Mouse (Mus musculus): ENCODE data around the gene Ptprm.

DNA sequence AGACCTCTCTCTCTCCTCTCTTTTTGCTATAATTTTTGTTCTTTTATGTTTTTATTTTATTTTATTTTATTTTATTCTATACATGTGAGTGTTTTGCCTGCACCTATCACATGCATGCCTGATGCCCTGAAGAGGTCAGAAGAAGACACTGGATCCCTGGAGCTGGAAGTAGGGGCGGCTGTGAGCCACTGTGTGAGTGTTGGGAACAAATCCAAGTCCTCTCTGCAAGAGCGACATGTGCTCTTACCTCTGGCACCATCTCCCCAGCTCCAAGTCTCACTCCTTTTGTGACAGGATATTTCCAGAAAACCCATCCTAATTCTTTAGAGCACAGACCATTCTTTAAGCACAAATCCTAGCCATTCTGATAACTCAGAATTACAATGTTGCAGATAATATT lies 372.6 kb downstream of the Ptprm start:
- no peak for TF ChIP-seq E2F4 (IDR thresholded peaks at IDR 0.05; ENCODE audit: borderline replicate concordance, low read depth, low read length)
- no peak for TF ChIP-seq USF2 (IDR thresholded peaks at IDR 0.05; ENCODE audit: borderline replicate concordance in 1 of 2, insufficient read depth in 1 of 2, low read depth in 1 of 2, low read length in 2 of 2)
- no peak for TF ChIP-seq MAX (IDR thresholded peaks at IDR 0.05; ENCODE audit: low read length)
- TF ChIP-seq CTCF (IDR thresholded peaks at IDR 0.05 in 2 of 3, conservative IDR thresholded peaks at IDR 0.05 in 1 of 3; ENCODE audit: control insufficient read depth in 1 of 3, insufficient read depth in 1 of 3, low read depth in 2 of 3, low read length in 3 of 3, poor library complexity in 1 of 3, severe bottlenecking in 1 of 3): no peak
- no peak for TF ChIP-seq BHLHE40 (IDR thresholded peaks at IDR 0.05; ENCODE audit: borderline replicate concordance, low read depth, low read length)
- no peak for TF ChIP-seq POLR2AphosphoS5 (IDR thresholded peaks at IDR 0.05; ENCODE audit: borderline replicate concordance, low read depth, low read length)
- no peak for TF ChIP-seq EP300 (IDR thresholded peaks at IDR 0.05; ENCODE audit: low read depth in 1 of 2, low read length in 2 of 2)
- no peak for TF ChIP-seq ETS1 (IDR thresholded peaks at IDR 0.05; ENCODE audit: low read depth, low read length)
